Mouse (Mus musculus): ENCODE results near the gene Fsip1.

The Fsip1 gene

GRCm38 (mm10) chr2:118125211-118125939 is 131.4 kb downstream of the Fsip1 start:
- no peak for DNase-seq (ENCODE audit: low read depth, low spot score)

GRCm38 (mm10) chr2:118124437-118124836 is 132.3 kb downstream of the Fsip1 start:
- no peak for DNase-seq (ENCODE audit: low read depth, low spot score)

GRCm38 (mm10) chr2:118123743-118124142 is 133.0 kb downstream of the Fsip1 start:
- no peak for DNase-seq (ENCODE audit: low read depth, low spot score)

- no peak for DNase-seq (ENCODE audit: low read depth, low spot score)
These were observed 134.5 kb downstream of the Fsip1 start for GRCm38 (mm10) chr2:118122291-118122690.

GRCm38 (mm10) chr2:118120751-118121150 is 136.0 kb downstream of the Fsip1 start:
- no peak for DNase-seq (ENCODE audit: low read depth, low spot score)

- DNase-seq (ENCODE audit: low read depth, low spot score) = no peak
These were observed 136.7 kb downstream of the Fsip1 start for GRCm38 (mm10) chr2:118120095-118120494.

- no peak for DNase-seq (ENCODE audit: low read depth, low spot score)
These were observed 137.1 kb downstream of the Fsip1 start for GRCm38 (mm10) chr2:118119684-118120083.

- DNase-seq (ENCODE audit: low read depth, low spot score) = no peak
These were observed 138.3 kb downstream of the Fsip1 start for GRCm38 (mm10) chr2:118118515-118118914.

- no peak for DNase-seq (ENCODE audit: low read depth, low spot score)
These were observed 138.7 kb downstream of the Fsip1 start for GRCm38 (mm10) chr2:118118045-118118444.

GRCm38 (mm10) chr2:118117401-118117800 is 139.4 kb downstream of the Fsip1 start:
- DNase-seq (ENCODE audit: low read depth, low spot score) = no peak

- DNase-seq (ENCODE audit: low read depth, low spot score) = no peak
These were observed 139.9 kb downstream of the Fsip1 start for GRCm38 (mm10) chr2:118116754-118117290.

GRCm38 (mm10) chr2:118116180-118116579 is 140.6 kb downstream of the Fsip1 start:
- no peak for DNase-seq (ENCODE audit: low read depth, low spot score)

GRCm38 (mm10) chr2:118115647-118116046 is 141.1 kb downstream of the Fsip1 start:
- no peak for DNase-seq (ENCODE audit: low read depth, low spot score)

- no peak for DNase-seq (ENCODE audit: low read depth, low spot score)
These were observed 142.1 kb downstream of the Fsip1 start for GRCm38 (mm10) chr2:118114671-118115070.

GRCm38 (mm10) chr2:118113808-118114524 is 142.8 kb downstream of the Fsip1 start:
- no peak for DNase-seq (ENCODE audit: low read depth, low spot score)

GRCm38 (mm10) chr2:118112846-118113479 is 143.8 kb downstream of the Fsip1 start:
- no peak for DNase-seq (ENCODE audit: low read depth, low spot score)

- DNase-seq (ENCODE audit: low read depth, low spot score) = no peak
These were observed 144.3 kb downstream of the Fsip1 start for GRCm38 (mm10) chr2:118112438-118112837.

GRCm38 (mm10) chr2:118111488-118112131 is 145.2 kb downstream of the Fsip1 start, which contains the start of gene Thbs1:
Gene Thbs1 (plus strand): TSS chr2:118111876.
- DNase-seq (ENCODE audit: low read depth, low spot score) = no peak

GRCm38 (mm10) chr2:118111116-118111487 is 145.7 kb downstream of the Fsip1 start:
- DNase-seq (ENCODE audit: low read depth, low spot score) = peak; percentile 51

GRCm38 (mm10) chr2:118110225-118110915 is 146.4 kb downstream of the Fsip1 start:
- DNase-seq (ENCODE audit: low read depth, low spot score) = no peak

- no peak for DNase-seq (ENCODE audit: low read depth, low spot score)
These were observed 154.6 kb downstream of the Fsip1 start for GRCm38 (mm10) chr2:118102169-118102568.
